Mouse (Mus musculus): ENCODE measurements around the gene Vmn1r204.
"Not testable (repeated sequence)": the region's sequence is repeated elsewhere in the genome, so short reads cannot be mapped to it uniquely, and the experiment has no call there.

Vmn1r204 gene

GRCm38 (mm10) chr13:22552898-22553297 lies at the start of gene Vmn1r204:
Gene Vmn1r204 (plus strand): TSS chr13:22553198.
- TF ChIP-seq GATA4 (IDR thresholded peaks at IDR 0.05; ENCODE audit: insufficient replicate concordance, low read length): not testable (repeated sequence)

GRCm38 (mm10) chr13:22505281-22505680 lies 47.7 kb upstream of the Vmn1r204 start, which contains the start of gene Vmn1r202:
Gene Vmn1r202 (minus strand): TSS chr13:22505381.
- no peak for TF ChIP-seq GATA4 (IDR thresholded peaks at IDR 0.05; ENCODE audit: insufficient replicate concordance, low read length)

GRCm38 (mm10) chr13:22517814-22518213 lies 35.2 kb upstream of the Vmn1r204 start, which contains the start of gene Vmn1r203:
Gene Vmn1r203 (plus strand): TSS chr13:22518114.
- TF ChIP-seq GATA4 (IDR thresholded peaks at IDR 0.05; ENCODE audit: insufficient replicate concordance, low read length): no peak

GRCm38 (mm10) chr13:22592900-22593299 lies 39.9 kb downstream of the Vmn1r204 start, which contains the start of gene Vmn1r205:
Gene Vmn1r205 (minus strand): TSS chr13:22593000.
- TF ChIP-seq GATA4 (IDR thresholded peaks at IDR 0.05; ENCODE audit: insufficient replicate concordance, low read length): no peak

Data from liver, adult (tissue).